Mouse (Mus musculus): ENCODE measurements around the gene Miga1. TPM values are rescaled to one million over a fixed set of nuclear protein-coding genes. Genes with fewer than 3 reads are reported as not detected.

The Miga1 gene
- total and polyA plus RNA-seq, 3 experiments, result 25.3 to 44.7 (median 32.5) TPM

Other genes with a start within 250 kb of the Miga1 start
- 0.38 TPM in 1 of 2 replicates, not detected in the other for gene Gipc2, start 174.2 kb downstream of the Miga1 start, total RNA-seq (2012; rRNA removed)
- 0.24 TPM in 1 of 2 replicates, not detected in the other for gene Gipc2, start 174.2 kb downstream of the Miga1 start, total RNA-seq (2014; rRNA removed)
- 1.2 and 1.7 TPM in 2 replicates for gene Gipc2, start 174.2 kb downstream of the Miga1 start, polyA plus RNA-seq (2012; ENCODE audit: insufficient read length, low read depth)
- 11.7 and 14.9 TPM in 2 replicates for gene Dnajb4, start 130.1 kb downstream of the Miga1 start, total RNA-seq (2012; rRNA removed)
- gene Dnajb4, start 130.1 kb downstream of the Miga1 start, total RNA-seq (2014; rRNA removed), result 26.4 and 30.0 TPM in 2 replicates
- 17.7 and 19.5 TPM in 2 replicates for gene Dnajb4, start 130.1 kb downstream of the Miga1 start, polyA plus RNA-seq (2012; ENCODE audit: insufficient read length, low read depth)
- gene Fubp1, start 130.0 kb downstream of the Miga1 start, total RNA-seq (2012; rRNA removed), result 214 and 306 TPM in 2 replicates
- 333 and 398 TPM in 2 replicates for gene Fubp1, start 130.0 kb downstream of the Miga1 start, total RNA-seq (2014; rRNA removed)
- 224 and 237 TPM in 2 replicates for gene Fubp1, start 130.0 kb downstream of the Miga1 start, polyA plus RNA-seq (2012; ENCODE audit: insufficient read length, low read depth)
- gene Nexn, start 74.1 kb downstream of the Miga1 start, total RNA-seq (2012; rRNA removed), result 0.08 TPM in 2 replicates
- not detected in 2 replicates for gene Nexn, start 74.1 kb downstream of the Miga1 start, total RNA-seq (2014; rRNA removed)
- gene Nexn, start 74.1 kb downstream of the Miga1 start, polyA plus RNA-seq (2012; ENCODE audit: insufficient read length, low read depth), result 0.17 and 0.67 TPM in 2 replicates
- gene Usp33, start 6.1 kb upstream of the Miga1 start, total RNA-seq (2012; rRNA removed), result 48.8 and 48.9 TPM in 2 replicates
- 54.7 and 65.5 TPM in 2 replicates for gene Usp33, start 6.1 kb upstream of the Miga1 start, total RNA-seq (2014; rRNA removed)
- gene Usp33, start 6.1 kb upstream of the Miga1 start, polyA plus RNA-seq (2012; ENCODE audit: insufficient read length, low read depth), result 35.8 and 38.3 TPM in 2 replicates
- gene Zzz3, start 55.1 kb upstream of the Miga1 start, total RNA-seq (2012; rRNA removed), result 64.2 and 77.7 TPM in 2 replicates
- 116 and 131 TPM in 2 replicates for gene Zzz3, start 55.1 kb upstream of the Miga1 start, total RNA-seq (2014; rRNA removed)
- gene Zzz3, start 55.1 kb upstream of the Miga1 start, polyA plus RNA-seq (2012; ENCODE audit: insufficient read length, low read depth), result 88.4 and 94.9 TPM in 2 replicates